Mouse (Mus musculus): Measurements from ENCODE around the gene Calr.

GRCm38 (mm10) chr8:84809109-84809940, 37.4 kb downstream of the Calr start:
- no peak for TF ChIP-seq POLR2A (IDR thresholded peaks at IDR 0.05; ENCODE audit: insufficient read depth, low read depth, low read length)
- no peak for TF ChIP-seq CTCF (IDR thresholded peaks at IDR 0.05; ENCODE audit: insufficient read depth, low read depth, low read length)

Data from olfactory bulb, adult 2 months (tissue).